Mouse (Mus musculus): ENCODE measurements around the gene Wdr37.

DNA sequence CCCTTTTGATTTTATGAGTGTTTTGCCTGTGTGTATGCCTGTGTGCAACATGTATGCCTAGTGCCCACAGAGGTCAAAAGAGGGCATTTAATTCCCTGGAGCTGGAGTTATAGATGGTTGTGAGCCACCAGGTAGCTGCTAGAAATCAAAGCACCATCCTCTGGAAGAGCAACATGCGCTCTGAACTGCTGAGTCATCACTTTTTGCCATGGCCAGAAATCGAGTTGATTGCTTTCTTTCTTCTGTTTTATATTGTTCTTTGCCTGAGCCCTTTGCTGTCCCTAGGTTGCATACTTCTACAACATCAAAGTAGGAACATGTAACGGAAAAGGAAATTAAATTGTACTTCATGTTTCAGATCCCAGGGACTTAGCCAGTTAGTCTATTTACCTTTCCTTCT, 6.7 kb downstream of the Wdr37 start:
- TF ChIP-seq CTCF (IDR thresholded peaks at IDR 0.05; ENCODE audit: low read depth) (no peak), EP300 (IDR thresholded peaks at IDR 0.05; ENCODE audit: low read depth) (no peak)

Data from heart, postnatal 0 days (tissue).